Mouse (Mus musculus): ENCODE data around the gene Ostf1.

Gene Ostf1

DNA sequence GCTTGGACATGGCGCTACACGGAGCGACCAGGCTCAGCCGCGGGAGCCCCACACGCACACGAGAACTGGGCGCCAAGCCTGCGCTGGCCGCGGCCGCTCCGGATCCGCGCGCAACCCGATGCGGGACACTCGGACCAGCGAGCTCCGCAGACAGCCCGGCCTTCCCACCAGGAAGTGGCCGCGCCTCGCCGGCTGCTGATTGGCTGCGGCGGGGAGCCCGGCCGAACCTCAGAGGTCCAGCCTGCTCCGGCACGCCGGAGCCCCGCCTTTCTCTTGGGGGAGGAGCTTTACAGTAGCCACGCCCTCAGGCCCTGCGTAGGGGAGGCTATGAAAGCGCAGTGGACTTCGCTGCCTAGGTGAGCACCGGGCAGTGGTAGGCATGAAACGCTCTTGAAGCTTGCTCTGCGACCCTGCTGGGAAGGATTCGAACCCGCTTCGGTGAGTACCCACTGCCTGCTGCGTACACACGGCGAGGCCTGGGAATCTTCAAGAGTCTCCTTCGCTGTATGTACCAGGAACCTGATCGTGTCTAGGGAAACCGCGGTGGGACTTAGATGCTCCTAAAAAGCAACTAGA is at the start of gene Ostf1, which contains the start of gene Nmrk1:
Ostf1 (minus strand) TSS at position 180 of the 576 bp plus-strand sequence.
Nmrk1 (plus strand) TSS at position 307 of the 576 bp plus-strand sequence.
- peak; percentile 98 to 99 for DNase-seq

DNA sequence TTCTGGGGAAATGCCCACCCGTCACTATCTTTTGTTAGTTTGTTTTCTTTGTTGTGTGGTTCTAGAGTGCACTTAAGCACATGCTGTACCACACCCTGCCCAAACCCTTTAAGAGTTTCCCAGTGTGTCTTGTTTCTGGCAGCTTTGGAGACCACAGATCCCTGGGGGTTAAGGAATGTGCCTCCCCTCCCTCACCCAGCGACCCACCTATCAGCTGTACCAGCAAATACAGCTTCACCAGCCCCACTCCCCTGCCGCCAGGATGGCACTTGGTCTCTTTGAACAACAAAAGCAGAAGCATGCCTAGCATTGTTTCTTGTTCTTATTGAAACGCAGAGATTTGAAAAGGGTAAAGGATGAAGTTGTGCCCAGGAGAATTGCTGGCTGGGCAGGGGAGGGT is 41.5 kb upstream of the Ostf1 start:
- no peak for DNase-seq

DNA sequence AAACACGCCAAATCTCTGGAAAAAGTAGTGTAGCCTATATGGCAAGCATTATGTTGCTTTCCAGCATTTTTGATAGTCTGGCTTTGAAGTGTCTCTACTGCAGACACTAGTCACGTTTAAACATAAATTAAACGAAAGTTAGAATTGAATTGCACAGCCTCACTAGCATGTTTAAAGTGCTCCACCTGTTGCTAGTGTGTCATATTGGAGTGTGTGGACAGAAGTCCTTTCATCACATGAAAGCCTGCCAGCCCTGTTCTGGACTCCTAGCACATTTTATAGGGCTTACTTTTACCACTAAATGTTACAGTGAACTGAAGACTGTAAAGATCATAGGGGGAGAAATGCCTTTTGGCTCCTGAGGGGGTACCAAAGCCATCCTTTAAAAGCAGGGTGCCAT is 40.9 kb upstream of the Ostf1 start:
- DNase-seq: no peak

DNA sequence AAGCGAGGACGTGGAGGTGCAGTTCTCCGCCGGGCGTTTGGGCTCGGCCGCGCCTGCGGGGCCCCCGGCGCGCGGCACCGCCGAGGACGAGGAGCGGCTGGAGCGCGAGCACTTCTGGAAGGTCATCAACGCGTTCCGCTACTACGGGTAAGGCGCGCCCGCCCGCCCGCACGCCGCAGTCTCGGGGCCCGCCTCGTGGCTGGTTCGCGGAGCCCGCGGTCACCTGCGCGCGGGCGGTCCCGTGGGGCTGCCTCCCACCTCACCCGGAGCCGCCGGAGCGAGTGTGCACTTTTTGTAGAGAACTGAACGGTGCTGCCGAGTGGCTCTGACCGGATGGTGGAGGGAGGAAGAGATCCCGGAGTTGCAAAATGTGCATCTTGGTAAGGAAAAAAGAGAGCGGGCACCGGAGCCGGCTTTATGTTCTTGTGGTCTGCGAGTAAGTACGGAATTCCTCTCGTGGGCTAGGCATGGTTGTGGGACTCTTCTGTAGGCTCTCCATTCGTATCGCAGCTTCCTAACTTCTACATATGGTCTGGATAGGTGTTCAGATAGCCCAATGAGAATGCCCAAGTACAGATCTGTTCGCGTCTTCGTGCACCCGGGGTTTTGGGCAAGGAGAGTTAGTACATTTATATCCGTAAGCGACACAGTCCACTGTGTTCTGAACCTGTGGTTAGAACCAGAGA is 39.6 kb upstream of the Ostf1 start:
- DNase-seq: peak in 1 of 2 experiments; percentile 29

DNA sequence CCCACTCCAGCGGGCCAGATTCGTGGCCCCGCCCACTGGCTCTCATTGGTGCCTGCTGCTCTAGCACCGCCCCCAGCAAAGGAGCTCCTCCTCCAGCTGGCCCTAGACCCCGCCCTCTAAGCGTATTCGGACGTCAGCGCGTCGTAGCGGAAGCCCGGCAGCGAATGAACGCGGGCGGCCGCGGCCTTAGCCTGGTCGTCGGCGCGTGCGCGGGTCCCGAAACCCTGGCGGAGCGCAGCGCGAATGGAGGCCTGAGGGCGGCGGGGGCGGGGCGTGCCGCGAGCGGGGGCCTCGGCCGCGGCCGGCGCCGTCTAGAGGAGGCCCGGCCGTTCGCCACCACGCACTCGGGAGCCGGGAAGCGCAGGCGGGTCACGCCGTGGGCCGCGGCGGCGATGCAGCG is 39.0 kb upstream of the Ostf1 start, which contains the start of gene Carnmt1:
Carnmt1 (plus strand) TSS at position 157 of the 400 bp plus-strand sequence.
- peak; percentile 99 for DNase-seq

DNA sequence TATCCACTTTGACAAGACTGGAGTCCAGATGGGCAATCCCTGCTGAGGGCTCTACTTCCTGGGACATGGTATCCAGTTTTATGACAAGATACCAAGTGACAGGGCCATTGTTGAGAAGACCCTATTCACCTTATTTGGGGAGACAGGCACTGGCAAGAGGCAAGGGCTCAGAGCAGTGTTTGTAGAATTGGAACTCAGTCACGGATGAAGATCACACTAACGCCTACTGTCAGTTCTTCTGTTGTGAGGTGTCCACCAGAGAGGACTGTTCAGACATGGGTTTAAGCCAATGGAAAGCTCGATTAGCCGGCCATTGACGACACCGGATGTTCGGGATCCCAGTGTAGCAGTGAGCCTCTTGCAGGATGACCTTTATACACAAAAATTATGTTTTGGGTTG is 37.9 kb upstream of the Ostf1 start:
- DNase-seq: no peak

DNA sequence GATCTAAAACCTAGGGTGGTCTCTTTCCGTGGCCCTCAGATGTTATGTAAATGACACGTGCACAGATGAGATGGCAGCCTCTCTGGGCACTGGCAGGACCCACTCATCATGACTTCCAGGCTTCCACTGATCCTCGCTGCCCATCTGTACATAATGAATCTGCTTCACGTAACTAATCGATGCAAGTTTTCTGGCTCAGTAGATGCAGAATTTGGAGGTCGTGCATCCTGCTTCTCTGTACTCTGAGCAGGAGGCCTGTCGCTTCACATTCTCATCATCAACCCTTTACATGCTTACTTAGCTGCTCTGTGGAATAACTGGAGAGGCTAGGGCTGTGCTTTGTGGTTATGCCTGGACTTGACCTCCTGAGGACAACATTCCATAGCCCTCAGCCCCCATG is 35.3 kb upstream of the Ostf1 start:
- DNase-seq: no peak

DNA sequence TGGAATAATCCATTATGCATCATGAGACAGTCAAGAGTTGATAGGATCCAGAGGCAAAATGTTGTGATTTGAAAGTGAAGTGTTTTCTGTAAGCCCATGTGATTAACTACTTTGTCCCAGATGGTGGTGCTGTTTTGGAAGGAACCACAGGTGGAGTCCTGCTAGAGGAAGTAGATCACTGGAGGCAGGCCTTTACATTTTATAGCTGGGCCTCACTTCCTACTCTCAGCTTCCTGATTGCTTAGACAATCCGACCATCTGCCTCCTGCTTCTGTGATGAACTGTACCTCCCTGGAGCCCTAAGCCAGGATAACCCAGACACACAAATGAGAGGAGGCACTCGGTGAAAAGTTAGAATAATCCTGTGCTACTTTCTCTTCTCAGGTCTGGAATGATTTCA is 32.3 kb upstream of the Ostf1 start:
- DNase-seq: no peak

DNA sequence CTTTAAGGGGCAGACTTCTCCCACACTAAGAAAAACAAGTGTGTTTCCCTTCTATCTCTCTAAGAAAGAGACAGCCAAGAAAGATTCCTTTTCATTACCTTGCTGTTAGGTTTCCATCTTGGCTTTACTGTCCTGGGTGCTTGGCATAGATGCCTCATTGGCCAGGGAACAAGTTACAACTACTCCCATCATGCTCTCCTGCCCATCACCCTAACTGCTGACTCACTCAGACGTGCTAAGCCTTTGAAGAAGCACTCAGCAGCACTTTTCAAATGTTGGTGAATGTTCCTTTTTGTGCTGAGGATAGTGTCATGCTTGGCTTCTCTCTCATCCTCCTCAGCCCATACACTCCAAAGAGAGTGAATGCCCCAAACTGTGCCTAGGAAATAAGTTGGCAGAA is 30.1 kb upstream of the Ostf1 start:
- no peak for DNase-seq

DNA sequence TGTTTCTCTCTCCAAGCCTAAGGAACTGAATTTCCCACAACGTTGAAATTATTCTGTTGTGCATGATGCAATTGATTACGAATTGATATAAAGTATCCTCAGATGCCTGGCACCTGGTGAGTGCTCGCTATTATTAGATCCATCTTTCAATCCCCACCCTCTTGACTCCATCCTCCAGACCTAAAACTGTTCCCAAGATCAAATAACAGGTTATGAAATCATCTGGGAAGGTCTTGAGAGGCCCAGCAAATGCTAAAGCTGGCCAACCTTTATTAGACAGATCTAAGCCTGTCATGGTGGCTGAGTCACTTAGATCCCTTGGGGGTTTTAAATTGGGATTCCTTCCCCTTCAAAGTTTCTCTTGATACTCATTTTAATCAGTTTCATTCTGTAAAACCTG is 28.8 kb upstream of the Ostf1 start:
- DNase-seq: no peak

DNA sequence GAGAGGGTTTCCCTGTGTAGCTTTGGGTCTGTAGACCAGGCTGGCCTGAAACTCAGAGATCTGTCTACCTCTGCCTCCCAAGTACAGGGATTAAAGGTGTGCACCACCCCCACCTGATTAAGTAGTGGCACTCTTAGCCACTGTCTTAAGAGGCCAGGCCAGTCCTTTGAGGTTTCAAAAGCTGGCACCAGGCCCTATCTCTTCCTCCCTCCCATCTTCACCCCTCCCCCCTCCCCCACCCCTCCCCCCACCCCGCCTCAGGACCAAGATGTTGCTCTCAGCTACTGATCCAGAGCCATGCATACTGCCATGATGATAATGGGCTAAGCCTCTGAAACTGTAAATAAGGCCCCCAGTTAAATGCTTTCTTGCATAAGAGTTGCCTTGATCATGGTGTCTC is 27.7 kb upstream of the Ostf1 start:
- DNase-seq: no peak

DNA sequence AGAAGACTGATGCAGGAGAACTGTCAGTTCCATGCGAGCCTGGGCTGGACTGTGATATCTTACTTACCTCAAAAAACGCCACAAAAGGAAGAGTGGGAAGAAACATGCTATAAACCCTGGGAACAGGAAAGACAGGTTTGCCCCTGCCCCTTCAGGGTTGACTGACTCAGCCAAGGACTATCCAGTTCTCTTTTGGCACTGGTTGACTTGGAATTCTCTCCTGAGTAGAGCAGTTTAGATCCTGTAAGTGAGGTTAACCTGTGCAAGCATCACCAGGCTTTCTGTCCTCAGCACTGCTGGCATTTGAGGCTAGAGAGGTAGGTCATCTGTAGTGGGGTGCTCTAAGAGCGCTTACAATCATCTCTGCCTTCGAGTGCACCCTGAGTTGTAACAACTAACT is 26.9 kb upstream of the Ostf1 start:
- DNase-seq: peak in 1 of 2 experiments; percentile 50

DNA sequence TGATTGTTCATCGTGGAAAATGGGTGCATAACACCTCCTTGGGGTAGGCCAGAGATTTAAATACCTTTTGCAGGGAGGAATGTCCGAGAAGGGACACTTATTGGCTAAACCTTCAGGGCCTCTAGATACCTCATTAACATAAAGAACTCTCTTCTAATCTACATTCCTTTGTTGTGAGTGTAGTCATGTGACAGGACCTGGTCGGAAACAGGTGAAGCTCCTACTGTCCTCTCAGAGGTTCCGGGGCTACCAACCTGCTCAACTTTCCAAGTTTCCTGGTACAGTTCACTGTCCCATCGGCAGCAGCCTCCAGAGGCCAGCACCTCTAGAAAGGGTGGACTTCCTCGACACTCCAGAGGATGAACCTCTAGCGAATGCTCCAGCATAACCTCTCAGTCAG is 24.4 kb upstream of the Ostf1 start:
- DNase-seq: no peak

DNA sequence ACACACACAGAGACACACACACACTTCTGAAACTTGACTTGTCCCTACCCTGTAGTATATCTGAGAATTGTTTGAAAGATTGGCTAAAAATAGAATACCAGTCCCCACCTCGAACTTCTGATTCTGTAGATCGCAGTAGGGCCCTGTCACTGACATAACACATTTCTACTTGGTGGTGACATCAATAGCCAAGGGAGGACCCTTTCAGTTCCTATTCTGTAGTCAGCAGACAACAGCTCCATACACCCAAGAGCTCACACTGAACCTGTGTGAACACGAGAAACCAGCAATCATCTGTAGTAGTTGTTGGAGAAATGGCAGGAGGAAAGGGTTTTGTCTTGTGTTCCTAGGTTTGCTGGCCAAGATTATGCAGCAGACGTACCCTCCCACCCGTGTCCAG is 23.4 kb upstream of the Ostf1 start:
- no peak for DNase-seq

DNA sequence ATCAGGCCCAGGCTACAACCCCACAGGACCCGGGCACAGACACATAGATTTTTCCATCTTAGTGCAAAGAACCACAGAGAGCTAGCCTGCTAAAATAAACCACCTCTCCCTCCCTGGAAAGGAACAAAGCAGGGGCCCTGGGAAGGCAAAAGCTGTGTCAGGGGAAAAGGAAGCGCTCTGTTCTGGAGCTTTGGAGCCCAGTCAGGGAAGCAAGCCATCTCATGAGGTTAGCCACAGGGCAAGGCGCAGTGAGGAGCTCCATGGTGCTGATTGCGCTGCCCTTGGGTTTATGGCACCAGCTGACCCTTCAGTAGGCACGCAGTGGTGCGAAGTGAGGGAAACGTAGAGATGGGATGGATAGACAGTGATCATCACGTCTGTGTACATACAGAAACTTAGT is 22.7 kb upstream of the Ostf1 start:
- DNase-seq: no peak

DNA sequence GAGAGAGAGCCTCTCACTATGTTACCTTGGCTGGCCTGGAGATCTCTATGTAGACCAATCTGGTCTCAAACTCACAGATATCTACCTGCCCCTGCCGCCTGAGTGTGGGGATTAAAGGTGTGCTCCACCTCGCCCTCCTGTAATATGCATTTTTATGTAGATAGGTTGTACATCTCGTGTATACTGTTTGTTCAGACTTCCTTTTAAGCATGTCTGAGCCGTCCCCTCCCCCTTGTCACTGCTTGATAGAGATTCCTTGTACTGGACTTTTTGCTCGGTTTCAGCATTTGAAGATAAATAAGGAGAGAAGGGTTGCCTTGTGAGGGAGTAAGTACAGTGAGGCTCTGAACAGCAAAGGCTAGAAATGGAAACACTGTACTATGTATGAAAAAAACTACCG is 21.4 kb upstream of the Ostf1 start:
- no peak for DNase-seq

DNA sequence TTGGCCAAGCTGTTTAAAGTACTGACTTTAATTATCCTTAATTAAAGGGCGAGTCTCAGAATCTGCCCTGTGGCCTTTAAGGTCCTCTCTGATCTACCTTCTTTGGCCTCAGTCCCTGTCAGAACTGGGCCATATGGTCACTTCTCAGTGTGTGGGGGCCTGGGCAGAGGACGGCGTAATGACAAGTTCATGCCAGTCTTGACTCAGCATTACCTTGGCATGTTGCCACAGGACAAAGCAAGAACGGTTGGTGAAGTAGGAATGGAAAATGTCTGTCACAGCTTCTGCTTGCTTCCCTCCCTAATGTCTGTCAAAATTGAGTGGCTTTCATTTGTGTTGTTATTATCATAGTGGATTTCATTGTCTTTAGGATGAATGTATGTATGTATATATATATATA is 21.0 kb upstream of the Ostf1 start:
- no peak for DNase-seq

DNA sequence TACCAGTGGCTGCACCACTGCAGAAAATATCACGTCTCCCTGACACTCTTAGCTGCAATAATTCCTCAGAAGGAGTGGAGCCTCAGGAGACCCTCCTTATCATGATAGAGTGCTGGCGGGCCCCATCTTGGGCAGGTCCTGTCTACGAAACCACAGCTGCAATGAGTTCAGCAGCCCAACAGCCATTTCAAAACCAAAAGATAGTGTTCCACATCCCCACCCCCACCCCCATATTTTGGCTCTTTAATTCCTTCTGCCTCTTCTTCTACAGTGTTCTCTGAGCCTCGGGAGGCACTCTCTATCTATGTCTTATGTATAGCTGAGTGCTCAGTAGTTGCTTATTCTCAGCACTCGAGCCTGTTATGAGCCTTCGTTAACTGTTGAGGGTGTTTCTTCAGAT is 18.9 kb upstream of the Ostf1 start:
- no peak for DNase-seq

DNA sequence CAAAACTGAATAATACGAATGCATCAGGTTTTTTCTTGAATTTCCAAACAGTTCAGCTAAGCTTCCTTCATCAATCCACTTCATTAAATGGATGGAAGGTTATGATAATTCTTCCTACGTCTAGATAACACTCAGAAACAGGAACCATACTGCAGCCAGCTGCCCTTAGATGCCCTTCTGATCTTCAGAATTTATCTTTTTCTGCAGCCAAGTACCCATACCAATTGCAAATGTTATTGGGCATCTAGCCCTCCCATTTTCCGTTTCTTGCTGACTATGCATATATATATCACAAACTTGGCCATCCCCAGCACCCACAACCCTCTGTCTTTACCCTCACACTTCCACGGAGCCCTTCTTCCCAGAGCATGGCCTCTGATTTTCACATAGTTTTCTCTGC is 18.3 kb upstream of the Ostf1 start:
- no peak for DNase-seq

DNA sequence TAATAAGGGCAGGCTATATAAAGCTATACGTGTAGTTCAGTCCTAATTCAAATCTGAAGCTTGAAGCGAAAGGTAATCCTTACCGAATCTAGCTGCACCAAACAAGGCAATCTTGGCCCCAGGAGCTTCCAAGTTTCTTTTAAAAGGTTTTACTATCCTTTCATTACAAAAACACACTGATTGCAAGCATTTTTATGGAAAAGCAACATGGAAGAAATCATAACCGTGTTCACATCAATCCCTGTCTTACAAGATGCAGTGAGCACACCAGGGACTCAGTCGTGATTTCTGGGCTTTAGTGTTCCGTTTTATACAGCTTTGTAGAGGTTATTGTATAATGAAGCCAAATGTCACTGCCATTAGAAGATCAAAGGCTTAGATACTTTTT is 16.9 kb upstream of the Ostf1 start:
- DNase-seq: no peak

DNA sequence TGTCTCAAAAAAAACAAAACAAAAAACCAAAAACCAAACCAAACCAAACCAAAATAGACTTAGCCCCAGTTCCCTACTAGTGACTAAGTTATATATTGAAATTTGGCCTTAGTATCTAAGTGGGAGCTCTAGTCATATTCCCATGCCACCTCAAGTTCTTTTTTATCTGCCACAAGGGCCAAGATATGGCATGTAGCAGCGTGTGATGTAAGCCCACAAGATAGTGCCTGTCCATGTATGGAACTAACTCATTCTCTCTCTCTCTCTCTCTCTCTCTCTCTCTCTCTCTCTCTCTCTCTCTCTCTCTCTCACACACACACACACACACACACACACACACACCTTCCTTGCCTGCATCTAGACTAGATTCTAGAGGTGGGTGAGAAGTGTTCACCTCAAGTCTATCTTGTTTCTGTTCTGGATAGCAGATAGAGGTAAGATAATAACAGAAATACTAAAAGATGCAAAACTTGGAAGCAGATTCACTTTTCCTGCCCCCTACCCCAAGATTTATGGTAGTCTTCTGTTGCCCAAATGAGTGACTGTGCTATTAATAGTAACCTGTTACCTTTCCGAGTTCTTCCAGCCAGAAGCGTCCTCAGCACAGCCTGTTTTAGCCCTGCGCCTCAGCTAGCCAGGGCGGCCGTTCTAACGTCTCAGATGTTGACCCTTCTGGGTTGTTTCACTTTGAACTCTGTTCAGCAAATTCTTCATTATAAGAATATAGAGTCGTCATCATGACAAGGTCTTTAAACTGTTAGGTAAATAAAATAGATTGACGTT is 16.3 kb upstream of the Ostf1 start:
- DNase-seq: no peak

DNA sequence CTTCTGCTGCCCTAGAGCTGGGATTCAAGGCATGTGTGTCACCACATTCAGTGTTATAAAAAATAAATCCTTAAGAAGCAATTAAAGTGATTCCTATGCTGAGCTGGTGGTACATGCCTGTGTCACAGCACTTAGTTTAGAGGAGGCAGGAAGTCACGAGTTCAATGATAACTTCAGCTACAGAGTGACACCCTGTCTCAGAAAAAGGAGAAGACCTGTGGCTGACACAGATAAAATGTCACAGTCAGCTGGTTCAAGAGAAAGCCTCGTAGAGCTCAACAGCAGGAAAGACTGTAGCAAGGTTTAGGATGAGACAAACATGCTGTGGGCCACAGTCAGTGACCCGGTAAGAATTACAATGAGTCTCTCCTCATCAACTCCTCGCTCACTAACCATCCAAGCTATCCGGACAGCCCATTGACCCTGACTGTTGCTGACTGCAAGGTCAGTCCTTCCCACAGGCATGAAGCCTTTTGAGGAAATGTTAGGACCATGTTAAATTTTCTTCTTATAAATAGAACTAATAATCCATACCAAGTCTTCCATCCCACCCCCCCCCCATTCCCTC is 15.3 kb upstream of the Ostf1 start:
- no peak for DNase-seq

DNA sequence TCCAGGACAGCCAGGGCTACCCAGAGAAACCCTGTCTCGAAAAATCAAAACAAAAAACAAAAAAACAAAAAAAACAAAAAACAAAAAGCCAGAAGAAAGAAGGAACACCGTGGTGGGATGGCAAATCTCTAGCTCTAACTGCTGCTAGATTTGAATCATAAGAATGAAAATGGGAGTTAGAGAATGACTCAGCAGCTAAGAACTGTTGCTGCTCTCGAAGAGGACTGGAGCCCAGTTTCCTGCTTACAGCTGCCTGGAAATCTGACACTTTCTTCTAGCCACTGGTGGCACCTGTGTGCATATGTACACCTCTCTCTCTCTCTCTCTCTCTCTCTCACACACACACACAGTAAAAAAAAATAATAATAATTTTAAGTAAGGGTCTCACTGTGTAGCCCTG is 14.8 kb upstream of the Ostf1 start:
- no peak for DNase-seq

DNA sequence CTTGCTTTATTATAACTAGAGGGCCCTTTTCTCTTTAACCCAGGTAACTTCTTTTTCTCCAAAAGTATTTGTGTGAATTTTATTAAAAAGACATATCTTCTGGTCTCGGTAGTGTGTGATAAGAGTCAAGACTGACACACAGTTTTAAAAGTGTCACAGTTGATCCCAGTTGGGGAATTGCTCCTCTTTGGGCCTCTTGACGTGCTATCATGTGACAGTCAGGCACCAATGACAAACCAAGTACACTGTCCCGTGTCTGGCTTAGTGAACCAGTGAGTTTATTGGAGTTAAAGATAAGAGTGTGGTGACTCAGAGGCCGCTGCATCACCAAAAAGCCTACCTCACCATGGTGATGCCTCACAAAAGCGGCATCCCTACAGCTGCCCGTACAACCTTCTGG is 12.5 kb upstream of the Ostf1 start:
- no peak for DNase-seq

Measured in lung, adult 18-20 months (tissue).